In genomic region chr5:124030386-124031067, GRCm38 (mm10) we compare ENCODE assay signal across 8 mouse cellular contexts. TPM values are rescaled to one million over a fixed set of nuclear protein-coding genes. Genes with fewer than 3 reads are reported as not detected.
DNase-seq lines count a peak whose midpoint lies in the region; ATAC-seq and TF ChIP-seq lines count a peak whose summit lies in the region.

No protein-coding gene starts in this region.

- no peak for ATAC-seq in liver, embryonic 12.5 days

- no peak for TF ChIP-seq CTCF in kidney, adult 2 months (conservative IDR thresholded peaks at IDR 0.05; ENCODE audit: insufficient read depth, insufficient read length, low read depth, low read length)
- TF ChIP-seq CTCF in embryonic fibroblast, embryonic 13.5 days (IDR thresholded peaks at IDR 0.05; ENCODE audit: borderline replicate concordance, insufficient read depth, low read length): no peak

- H3K36me3 ChIP-seq in kidney, adult 2 months (ENCODE audit: control insufficient read depth, insufficient read depth, low read length): no peaks in the 10 kb centered on the region
- peaks cover 29% of the 10 kb centered on the region for H3K36me3 ChIP-seq in liver, embryonic 12.5 days

- TF ChIP-seq POLR2A in kidney, adult 2 months (IDR thresholded peaks at IDR 0.05; ENCODE audit: low read depth, low read length): no peak
- no peak for TF ChIP-seq POLR2A in embryonic fibroblast, embryonic 13.5 days (IDR thresholded peaks at IDR 0.05; ENCODE audit: low read depth, low read length)

- no peak overlapping the region for H3K27ac ChIP-seq in kidney, adult 2 months (ENCODE audit: insufficient read depth, low read depth, low read length)
- peak overlapping the region; percentile 29 for H3K27ac ChIP-seq in embryonic fibroblast, embryonic 13.5 days (ENCODE audit: insufficient read depth, low read length)
- H3K27ac ChIP-seq in liver, embryonic 12.5 days: peak overlapping the region; percentile 91

- DNase-seq in kidney, adult 2 months: no peak
- DNase-seq in kidney, postnatal 14 days: no peak
- peak; percentile 56 for DNase-seq in Muller cell, postnatal 12 days (ENCODE audit: inconsistent ontology term)
- no peak for DNase-seq in right cerebral cortex, postnatal 4 days
- DNase-seq in right cerebral cortex, postnatal 14 days: no peak
- no peak for DNase-seq in natural killer cell, adult 2 months (ENCODE audit: low spot score in 2 of 2)

- peak overlapping the region; percentile 96 for H3K9ac ChIP-seq in liver, embryonic 12.5 days

- 47% methylated on average over 12 of the region's 12 CpGs for WGBS in kidney, adult 2 months
- WGBS in liver, embryonic 12.5 days (ENCODE audit: insufficient replicate concordance): 43% methylated on average over 12 of the region's 12 CpGs

- H3K4me3 ChIP-seq in kidney, adult 2 months (ENCODE audit: insufficient read depth, low read depth, low read length): peak overlapping the region; percentile 90
- peak overlapping the region; percentile 79 for H3K4me3 ChIP-seq in embryonic fibroblast, embryonic 13.5 days (ENCODE audit: insufficient read depth, low read length)
- peak overlapping the region; percentile 97 for H3K4me3 ChIP-seq in liver, embryonic 12.5 days

- H3K27me3 ChIP-seq in kidney, adult 2 months (replicated peaks; ENCODE audit: control insufficient read depth, insufficient read depth, low read length): no peaks in the 10 kb centered on the region
- no peaks in the 10 kb centered on the region for H3K27me3 ChIP-seq in liver, embryonic 12.5 days (replicated peaks)

- peak overlapping the region; percentile 96 for H3K4me2 ChIP-seq in liver, embryonic 12.5 days

- H3K4me1 ChIP-seq in kidney, adult 2 months (ENCODE audit: control insufficient read depth, insufficient read depth, low read length): peaks cover 24% of the 10 kb centered on the region
- H3K4me1 ChIP-seq in embryonic fibroblast, embryonic 13.5 days (ENCODE audit: control insufficient read depth, insufficient read depth, low read length): peaks cover 14% of the 10 kb centered on the region
- H3K4me1 ChIP-seq in liver, embryonic 12.5 days: peaks cover 73% of the 10 kb centered on the region

- H3K9me3 ChIP-seq in liver, embryonic 12.5 days (replicated peaks): no peaks in the 10 kb centered on the region

RNA-seq across cellular contexts. Expression of gene Vps37b, which starts 1.5 kb away (rescaled TPM):
- polyA plus RNA-seq in kidney, adult 2 months (2012; rRNA removed): 22.6 and 24.1 TPM in 2 replicates
- 12.6 and 13.1 TPM in 2 replicates for polyA plus RNA-seq in embryonic fibroblast, embryonic 13.5 days (2011; ENCODE audit: insufficient read length, low read depth, missing spikeins)
- polyA plus RNA-seq in liver, embryonic 12.5 days (2016; fragmentation: Nextera tagmentation; extraction: Ambion mirVana): 20.9 and 21.8 TPM in 2 replicates

RNA-seq across cellular contexts. Expression of gene Hip1r, which starts 57.1 kb away (rescaled TPM):
- polyA plus RNA-seq in kidney, adult 2 months (2012; rRNA removed): 18.3 and 19.2 TPM in 2 replicates
- 5.9 and 6.2 TPM in 2 replicates for polyA plus RNA-seq in embryonic fibroblast, embryonic 13.5 days (2011; ENCODE audit: insufficient read length, low read depth, missing spikeins)
- polyA plus RNA-seq in liver, embryonic 12.5 days (2016; fragmentation: Nextera tagmentation; extraction: Ambion mirVana): 15.2 and 16.7 TPM in 2 replicates
